Mouse (Mus musculus): ENCODE results near the gene Spin2g.
"Not testable (repeated sequence)": the region's sequence is repeated elsewhere in the genome, so short reads cannot be mapped to it uniquely, and the experiment has no call there.

Gene Spin2g

GRCm38 (mm10) chrX:34238633-34239032, at the start of gene Spin2g:
Gene Spin2g, minus strand, starts transcription at chrX:34238733.
- DNase-seq (ENCODE audit: low read depth) = not testable (repeated sequence)
